Mouse (Mus musculus) cerebellum, adult 11 months (tissue): Measurements from ENCODE around the gene Gm10197.
A peak's percentile ranks its signal among the peaks of the same experiment; 100 is the strongest.

Experiments
- DNase-seq: peaks from one replicate; pipeline ENCODE4 v3.0.0; 2022

The Gm10197 gene

GRCm38 (mm10) chr19:53355065-53355464 is 16.5 kb downstream of the Gm10197 start:
- DNase-seq = peak; percentile 53

- DNase-seq = no peak
Measured at GRCm38 (mm10) chr19:53354271-53355000, 17.1 kb downstream of the Gm10197 start.

GRCm38 (mm10) chr19:53353864-53354263 is 17.7 kb downstream of the Gm10197 start:
- DNase-seq = no peak

- no peak for DNase-seq
Measured at GRCm38 (mm10) chr19:53345766-53346165, 25.8 kb downstream of the Gm10197 start.

GRCm38 (mm10) chr19:53344062-53344461 is 27.5 kb downstream of the Gm10197 start:
- DNase-seq = no peak

GRCm38 (mm10) chr19:53343174-53343881 is 28.2 kb downstream of the Gm10197 start:
- no peak for DNase-seq

GRCm38 (mm10) chr19:53340423-53340822 is 31.1 kb downstream of the Gm10197 start:
- no peak for DNase-seq

- DNase-seq = no peak
Measured at GRCm38 (mm10) chr19:53335241-53335640, 36.3 kb downstream of the Gm10197 start.

GRCm38 (mm10) chr19:53333730-53334129 is 37.8 kb downstream of the Gm10197 start:
- DNase-seq = no peak

- DNase-seq = no peak
Measured at GRCm38 (mm10) chr19:53331882-53332500, 39.6 kb downstream of the Gm10197 start.

- peak; percentile 78 for DNase-seq
Measured at GRCm38 (mm10) chr19:53329992-53330381, 41.6 kb downstream of the Gm10197 start.

- peak; percentile 91 for DNase-seq
Measured at GRCm38 (mm10) chr19:53329221-53329991, 42.2 kb downstream of the Gm10197 start.

GRCm38 (mm10) chr19:53328116-53328515 is 43.5 kb downstream of the Gm10197 start:
- no peak for DNase-seq

- peak; percentile 83 for DNase-seq
Measured at GRCm38 (mm10) chr19:53325578-53326295, 45.8 kb downstream of the Gm10197 start.

GRCm38 (mm10) chr19:53324866-53325265 is 46.7 kb downstream of the Gm10197 start:
- DNase-seq = no peak

- DNase-seq = no peak
Measured at GRCm38 (mm10) chr19:53322438-53323048, 49.0 kb downstream of the Gm10197 start.
